Mouse (Mus musculus) hematopoietic stem cell, adult 5-6 weeks (primary cell): ENCODE data around the gene Nif3l1. TPM values are rescaled to one million over a fixed set of nuclear protein-coding genes. Genes with fewer than 3 reads are reported as not detected.

ENCODE experiments used
- ATAC-seq, 2 experiments: fragments of 125-278 bp in 1 of 2; replicated peaks in 1 of 2; 2 replicates each; pipeline ENCODE4 v1.8.0; 2016 to 2017; ENCODE audit warnings: inconsistent platforms in 2 of 2, mild to moderate bottlenecking in 2 of 2, moderate number of reproducible peaks in 2 of 2, low read depth in 1 of 2, moderate TSS enrichment in 1 of 2; ENCODE audit not compliant: low FRiP score in 2 of 2, poor library complexity in 2 of 2, severe bottlenecking in 2 of 2, insufficient read depth in 1 of 2, low TSS enrichment in 1 of 2
- total RNA-seq: library from RNA; stranded (forward); fragments of 172-1452, 232-1000 nt; gene quantifications from 2 replicates; pipeline ENCODE4 v1.2.3, GENCODE M21; 2017

Nif3l1 gene
- total RNA-seq, 1 experiment from 2014 or later = 67.7 TPM

GRCm38 (mm10) chr1:58444691-58445090 lies 260 bp upstream of the Nif3l1 start:
- ATAC-seq = no peak

GRCm38 (mm10) chr1:58445861-58446260 lies 910 bp downstream of the Nif3l1 start:
- no peak; a peak in 1 of 4 replicates for ATAC-seq

- no peak for ATAC-seq
Observed at GRCm38 (mm10) chr1:58447766-58448165, 2.8 kb downstream of the Nif3l1 start.

GRCm38 (mm10) chr1:58448396-58448795 lies 3.4 kb downstream of the Nif3l1 start:
- no peak for ATAC-seq

GRCm38 (mm10) chr1:58454316-58454715 lies 9.4 kb downstream of the Nif3l1 start:
- no peak for ATAC-seq

GRCm38 (mm10) chr1:58458175-58458574 lies 13.2 kb downstream of the Nif3l1 start:
- ATAC-seq = no peak

GRCm38 (mm10) chr1:58458867-58459266 lies 13.9 kb downstream of the Nif3l1 start:
- no peak for ATAC-seq

- no peak for ATAC-seq
Observed at GRCm38 (mm10) chr1:58460566-58460965, 15.6 kb downstream of the Nif3l1 start.

- no peak for ATAC-seq
Observed at GRCm38 (mm10) chr1:58463935-58464334, 19.0 kb downstream of the Nif3l1 start.

- ATAC-seq = no peak
Observed at GRCm38 (mm10) chr1:58465042-58465441, 20.1 kb downstream of the Nif3l1 start.

GRCm38 (mm10) chr1:58465561-58465960 lies 20.6 kb downstream of the Nif3l1 start:
- no peak for ATAC-seq

- no peak for ATAC-seq
Observed at GRCm38 (mm10) chr1:58475662-58476061, 30.7 kb downstream of the Nif3l1 start.

GRCm38 (mm10) chr1:58482647-58483046 lies 37.7 kb downstream of the Nif3l1 start:
- no peak for ATAC-seq

- no peak for ATAC-seq
Observed at GRCm38 (mm10) chr1:58495603-58496002, 50.7 kb downstream of the Nif3l1 start.

- ATAC-seq = no peak
Observed at GRCm38 (mm10) chr1:58497678-58498077, 52.7 kb downstream of the Nif3l1 start.

GRCm38 (mm10) chr1:58498758-58499157 lies 53.8 kb downstream of the Nif3l1 start:
- ATAC-seq = no peak

- no peak for ATAC-seq
Observed at GRCm38 (mm10) chr1:58503134-58503533, 58.2 kb downstream of the Nif3l1 start.

- ATAC-seq = no peak
Observed at GRCm38 (mm10) chr1:58503793-58504370, 58.9 kb downstream of the Nif3l1 start.

GRCm38 (mm10) chr1:58504577-58505254 lies 59.8 kb downstream of the Nif3l1 start, which contains the start of gene Orc2:
Orc2 (minus strand) TSS chr1:58505109.
- ATAC-seq = peak; percentile 98 to 99
